Mouse (Mus musculus) frontal cortex, postnatal 14 days (tissue): Measurements from ENCODE around the gene Ngrn.
A peak's percentile ranks its signal among the peaks of the same experiment; 100 is the strongest.

ENCODE experiments used
- DNase-seq, 2 experiments: peaks; one replicate each; pipeline ENCODE4 v3.0.0; 2022; ENCODE audit warnings: low spot score in 2 of 2

Gene Ngrn

GRCm38 (mm10) chr7:80260625-80261371, at the start of gene Ngrn:
Ngrn (plus strand) TSS chr7:80261215.
- DNase-seq, result peak; percentile 62 to 71

GRCm38 (mm10) chr7:80213604-80214003, 47.4 kb upstream of the Ngrn start:
- DNase-seq, result no peak

GRCm38 (mm10) chr7:80214459-80214858, 46.6 kb upstream of the Ngrn start:
- DNase-seq, result no peak

DNA sequence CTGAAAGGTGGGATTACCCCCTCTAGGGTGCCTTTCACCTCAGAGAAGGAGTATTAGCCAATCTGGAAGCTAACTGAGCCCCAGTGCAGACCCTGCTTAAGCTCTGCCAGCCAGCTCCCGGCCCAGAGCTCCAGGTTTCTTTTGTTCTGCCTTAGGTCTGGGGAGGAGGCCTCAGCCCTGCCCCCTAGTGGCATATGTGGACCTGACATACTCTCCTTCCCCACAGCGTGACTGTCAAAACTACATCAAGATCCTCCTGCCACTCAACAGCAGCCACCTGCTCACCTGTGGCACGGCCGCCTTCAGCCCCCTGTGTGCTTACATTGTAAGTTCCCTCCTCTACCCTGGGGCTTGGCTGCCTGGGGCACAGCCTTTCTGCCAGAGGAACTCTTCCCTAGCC, 45.6 kb upstream of the Ngrn start:
- peak in 1 of 2 experiments; percentile 67 for DNase-seq

GRCm38 (mm10) chr7:80216566-80216965, 44.4 kb upstream of the Ngrn start:
- DNase-seq, result no peak

DNA sequence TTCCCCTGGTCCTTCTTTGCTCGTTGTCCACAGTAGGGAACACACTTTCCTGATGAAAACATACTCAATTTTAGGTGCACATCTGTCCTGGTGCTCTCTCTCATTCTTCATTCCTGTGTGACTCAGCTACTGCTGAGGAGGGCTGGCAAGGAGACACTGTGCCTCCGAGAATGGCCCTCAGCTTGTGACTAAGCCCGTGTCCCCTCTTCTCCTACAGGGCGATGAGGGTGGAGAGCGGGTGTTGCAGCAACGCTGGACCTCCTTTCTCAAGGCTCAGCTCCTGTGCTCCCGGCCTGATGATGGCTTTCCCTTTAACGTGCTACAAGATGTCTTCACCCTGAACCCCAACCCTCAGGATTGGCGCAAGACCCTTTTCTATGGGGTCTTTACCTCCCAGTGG, 42.3 kb upstream of the Ngrn start:
- no peak for DNase-seq

DNA sequence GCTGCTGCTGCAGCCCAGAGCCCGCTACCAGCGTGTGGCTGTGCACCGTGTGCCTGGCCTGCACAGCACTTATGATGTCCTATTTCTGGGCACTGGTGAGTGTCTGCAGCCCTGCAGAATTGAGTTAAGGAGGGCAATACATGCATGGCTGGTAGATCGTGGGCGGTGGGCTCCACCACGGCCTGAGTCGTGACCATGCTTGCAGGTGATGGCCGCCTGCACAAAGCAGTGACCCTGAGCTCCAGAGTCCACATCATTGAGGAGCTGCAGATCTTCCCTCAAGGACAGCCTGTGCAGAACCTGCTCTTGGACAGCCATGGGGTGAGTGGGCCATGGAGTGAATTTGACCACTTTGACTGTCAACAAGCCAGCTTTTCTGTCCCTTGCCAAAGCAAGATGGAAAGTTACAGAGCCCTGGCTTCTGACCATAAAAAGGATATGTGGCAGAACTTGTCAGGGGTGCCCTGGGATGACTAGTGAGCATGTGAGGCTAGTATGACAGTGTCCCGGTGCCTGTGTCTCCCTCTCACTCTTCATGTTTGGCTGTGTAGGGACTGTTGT, 40.7 kb upstream of the Ngrn start:
- no peak for DNase-seq

- DNase-seq, result no peak
Measured at GRCm38 (mm10) chr7:80221179-80221750, 39.8 kb upstream of the Ngrn start.

DNA sequence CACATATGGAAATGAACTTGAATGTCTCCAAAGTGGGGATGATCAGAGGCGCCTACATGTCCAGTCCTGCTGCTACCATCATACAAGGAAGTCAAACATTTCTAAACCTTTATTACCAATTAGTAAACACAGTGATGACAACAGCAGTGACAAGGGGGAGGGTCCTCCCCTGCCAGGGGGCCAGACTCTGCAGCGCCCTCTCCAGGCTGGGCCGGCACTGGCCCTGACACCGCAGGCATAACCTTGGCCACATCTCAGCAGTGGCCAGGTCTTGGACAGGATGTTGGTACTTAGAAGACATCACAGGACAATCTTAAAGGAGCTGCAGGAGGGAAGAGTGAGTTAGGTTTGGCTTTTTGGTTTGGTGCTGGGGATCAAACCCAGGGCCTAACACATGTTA, 34.0 kb upstream of the Ngrn start:
- no peak for DNase-seq

GRCm38 (mm10) chr7:80230196-80230595, 30.8 kb upstream of the Ngrn start:
- DNase-seq, result no peak

- DNase-seq, result no peak
Measured at GRCm38 (mm10) chr7:80231971-80232488, 29.0 kb upstream of the Ngrn start.

GRCm38 (mm10) chr7:80232489-80233029, 28.5 kb upstream of the Ngrn start, which contains the start of the genes Cib1 and Gdpgp1:
Cib1 (minus strand) TSS chr7:80232813.
Gdpgp1 (plus strand) TSS chr7:80232865.
- DNase-seq, result peak; percentile 88 to 93

DNA sequence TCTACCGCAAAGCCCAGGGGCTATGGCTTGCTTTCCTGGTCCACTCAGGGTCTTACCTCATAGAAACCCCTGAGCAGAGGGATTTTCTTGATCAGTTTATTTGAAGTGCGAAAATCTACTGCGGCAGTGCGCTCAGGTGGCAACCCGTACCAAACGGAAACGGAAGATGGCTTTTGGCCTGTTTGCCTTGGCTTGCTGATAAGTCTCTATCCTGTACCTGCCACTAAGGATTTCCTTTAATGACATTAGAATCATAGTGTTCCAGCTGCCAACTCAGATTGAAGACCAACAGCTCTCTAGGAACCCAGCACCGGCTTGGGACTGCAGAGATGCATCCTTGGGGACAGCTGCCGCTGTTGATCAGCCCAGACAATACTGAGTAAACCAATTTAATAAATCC, 27.2 kb upstream of the Ngrn start:
- DNase-seq, result no peak

DNA sequence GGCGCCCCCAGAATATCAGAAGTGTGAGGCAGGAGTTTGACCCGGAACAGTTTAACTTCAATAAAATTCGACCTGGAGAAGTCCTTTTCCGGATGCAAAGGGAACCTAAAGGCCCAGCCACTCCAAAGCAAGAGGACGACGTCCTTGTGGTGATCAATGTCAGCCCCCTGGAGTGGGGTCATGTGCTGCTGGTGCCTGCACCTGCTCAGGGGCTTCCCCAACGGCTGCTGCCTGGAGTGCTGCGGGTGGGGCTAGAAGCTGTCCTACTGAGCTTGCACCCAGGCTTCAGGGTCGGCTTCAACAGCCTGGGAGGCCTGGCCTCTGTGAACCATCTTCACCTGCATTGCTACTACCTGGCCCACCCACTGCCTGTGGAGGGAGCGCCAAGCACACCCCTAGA, 22.5 kb upstream of the Ngrn start:
- DNase-seq, result no peak

DNA sequence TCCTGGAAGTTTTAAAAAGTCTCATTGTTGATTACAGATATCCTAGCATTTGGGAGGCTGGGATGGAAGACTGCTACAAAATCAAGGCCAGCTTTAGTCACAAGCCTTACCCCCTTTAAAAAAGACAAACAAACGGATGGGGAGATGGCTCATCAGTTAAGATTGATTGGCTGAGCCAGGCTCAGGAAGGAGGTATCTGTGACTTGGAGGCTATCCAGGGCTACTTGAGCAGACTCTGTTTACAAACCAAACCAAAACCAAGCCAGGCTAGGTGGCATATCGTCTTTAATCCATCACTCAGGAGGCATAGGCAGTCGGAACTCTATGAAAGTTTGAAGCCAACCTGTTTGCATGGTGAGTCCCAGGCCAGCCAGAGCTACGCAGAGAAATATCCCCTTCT, 19.4 kb upstream of the Ngrn start:
- DNase-seq, result no peak

DNA sequence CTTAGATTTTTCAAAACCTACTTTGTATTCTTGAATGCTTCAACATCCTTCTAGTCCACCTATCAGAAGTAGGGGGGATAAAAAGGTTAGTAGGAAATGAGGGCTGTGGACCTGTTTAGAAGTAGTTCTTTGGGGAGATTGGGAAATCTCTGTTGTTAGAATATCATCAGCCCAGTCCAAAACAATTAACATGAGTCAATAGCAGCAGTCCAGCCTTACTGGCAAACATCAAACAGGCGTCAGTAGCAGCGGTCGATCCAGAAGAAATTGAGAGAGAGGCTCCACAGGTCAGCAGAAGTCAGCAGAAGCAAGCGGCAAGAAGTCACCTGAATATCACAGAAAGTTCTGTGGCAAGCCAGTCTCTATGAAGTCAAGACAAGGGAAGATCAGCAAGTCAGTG, 16.2 kb upstream of the Ngrn start:
- DNase-seq, result no peak

GRCm38 (mm10) chr7:80246148-80246721, 14.8 kb upstream of the Ngrn start, which contains the start of gene Ttll13:
Ttll13 (plus strand) TSS chr7:80246376.
- DNase-seq, result peak; percentile 92 to 94

DNA sequence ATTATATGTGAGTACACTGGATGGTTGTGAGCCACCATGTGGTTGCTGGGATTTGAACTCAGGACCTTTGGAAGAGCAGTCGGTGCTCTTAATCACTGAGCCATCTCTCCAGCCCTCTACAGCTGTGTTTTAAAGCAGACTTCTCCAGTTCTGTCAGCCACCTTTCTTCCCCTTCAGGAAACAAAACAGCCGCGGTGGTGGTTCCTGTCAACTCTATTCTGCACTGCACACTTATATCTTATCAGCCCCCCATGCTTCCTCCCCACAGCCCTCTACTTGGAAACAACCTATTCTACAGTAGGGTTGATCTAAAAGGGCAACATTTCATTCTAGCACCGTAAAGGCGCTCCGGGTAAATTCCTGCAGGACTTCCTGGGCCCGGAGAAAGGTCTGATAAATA, 14.2 kb upstream of the Ngrn start:
- no peak for DNase-seq

DNA sequence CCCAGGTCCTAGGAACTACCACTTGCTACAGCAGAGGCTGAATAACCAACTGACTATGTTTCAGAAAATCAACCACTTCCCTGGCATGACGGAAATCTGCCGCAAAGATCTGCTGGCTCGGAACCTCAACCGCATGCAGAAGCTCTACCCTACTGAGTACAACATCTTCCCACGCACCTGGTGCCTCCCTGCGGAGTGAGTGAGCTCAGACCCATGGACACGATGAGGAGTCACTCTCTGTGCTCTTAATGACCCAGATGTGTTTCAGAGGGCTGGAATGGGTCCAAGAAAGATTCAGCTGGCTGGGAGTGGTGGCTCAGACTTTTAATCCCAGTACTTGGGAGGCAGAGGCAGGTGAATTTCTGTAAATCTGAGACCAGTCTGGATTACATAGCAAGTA, 8.6 kb upstream of the Ngrn start:
- DNase-seq, result no peak

GRCm38 (mm10) chr7:80252886-80253285, 8.1 kb upstream of the Ngrn start:
- DNase-seq, result no peak

- no peak for DNase-seq
Measured at GRCm38 (mm10) chr7:80255981-80256380, 5.0 kb upstream of the Ngrn start.

- DNase-seq, result no peak
Measured at GRCm38 (mm10) chr7:80257706-80258105, 3.3 kb upstream of the Ngrn start.
